Mouse (Mus musculus): ENCODE data around the gene Mrps26. TPM values are rescaled to one million over a fixed set of nuclear protein-coding genes. Genes with fewer than 3 reads are reported as not detected.

Gene Mrps26
- total RNA-seq, 2 experiments from 2014 or later = 81.6 to 85.7 TPM

Small RNA genes within 50 kb of the gene (microRNA-seq; reads per million reads assigned to microRNA genes)
- 0 reads per million in 2 experiments for gene Gm23876

Other genes with a start within 250 kb of the Mrps26 start
- gene Cpxm1, start 166.2 kb upstream of the Mrps26 start, total RNA-seq (2021) = 1 to 10 TPM; 5.8 to 7.3 TPM
- gene Gm28372, start 158.5 kb upstream of the Mrps26 start, total RNA-seq (2021) = not detected
- gene 1700020A23Rik, start 158.5 kb upstream of the Mrps26 start, total RNA-seq (2021) = not detected
- not detected for gene Tmem239, start 157.3 kb upstream of the Mrps26 start, total RNA-seq (2021)
- 10 to 100 TPM; 85.2 to 87.8 TPM for gene Vps16, start 139.4 kb upstream of the Mrps26 start, total RNA-seq (2021)
- 10 to 100 TPM; 23.1 to 23.4 TPM for gene Pced1a, start 139.0 kb upstream of the Mrps26 start, total RNA-seq (2021)
- 100 to 1,000 TPM; 327 to 330 TPM for gene Ptpra, start 113.5 kb upstream of the Mrps26 start, total RNA-seq (2021)
- not detected for gene Oxt, start 12.4 kb downstream of the Mrps26 start, total RNA-seq (2021)
- gene Avp, start 18.8 kb downstream of the Mrps26 start, total RNA-seq (2021) = 1 to 10 TPM; 1.4 to 1.5 TPM
- 10 to 100 TPM in 1 of 2 experiments, 1 to 10 TPM in 1; 9.6 to 10.4 TPM for gene Fastkd5, start 66.3 kb downstream of the Mrps26 start, total RNA-seq (2021)
- gene Ubox5, start 66.3 kb downstream of the Mrps26 start, total RNA-seq (2021) = 10 to 100 TPM in 1 of 2 experiments, 1 to 10 TPM in 1; 9.3 to 11.2 TPM
- gene Lzts3, start 79.1 kb downstream of the Mrps26 start, total RNA-seq (2021) = 100 to 1,000 TPM; 193 to 196 TPM
- gene Ddrgk1, start 100.9 kb downstream of the Mrps26 start, total RNA-seq (2021) = 100 to 1,000 TPM in 1 of 2 experiments, 10 to 100 TPM in 1; 95.9 to 102 TPM
- 10 to 100 TPM; 35.9 to 36.5 TPM for gene Itpa, start 103.9 kb downstream of the Mrps26 start, total RNA-seq (2021)
- under 1 TPM; 0.43 to 0.92 TPM for gene Slc4a11, start 133.8 kb downstream of the Mrps26 start, total RNA-seq (2021)

Data from layer of hippocampus, adult 18-20 months (tissue).